Mouse (Mus musculus) ovary, adult 10 weeks (tissue): Measurements from ENCODE around the gene Susd5. TPM values are rescaled to one million over a fixed set of nuclear protein-coding genes. Genes with fewer than 3 reads are reported as not detected.

ENCODE experiments used
- polyA plus RNA-seq: library from polyadenylated mRNA; stranded (reverse); fragments of 350-450 nt; fragmentation: Illumina TruSeq; extraction: RNeasy Lipid Tissue Mini Kit (QIAGEN cat#74804); gene quantifications from one replicate; pipeline ENCODE4 v1.2.3, GENCODE M21; 2014

Susd5 gene
- 0.77 TPM for polyA plus RNA-seq

DNA sequence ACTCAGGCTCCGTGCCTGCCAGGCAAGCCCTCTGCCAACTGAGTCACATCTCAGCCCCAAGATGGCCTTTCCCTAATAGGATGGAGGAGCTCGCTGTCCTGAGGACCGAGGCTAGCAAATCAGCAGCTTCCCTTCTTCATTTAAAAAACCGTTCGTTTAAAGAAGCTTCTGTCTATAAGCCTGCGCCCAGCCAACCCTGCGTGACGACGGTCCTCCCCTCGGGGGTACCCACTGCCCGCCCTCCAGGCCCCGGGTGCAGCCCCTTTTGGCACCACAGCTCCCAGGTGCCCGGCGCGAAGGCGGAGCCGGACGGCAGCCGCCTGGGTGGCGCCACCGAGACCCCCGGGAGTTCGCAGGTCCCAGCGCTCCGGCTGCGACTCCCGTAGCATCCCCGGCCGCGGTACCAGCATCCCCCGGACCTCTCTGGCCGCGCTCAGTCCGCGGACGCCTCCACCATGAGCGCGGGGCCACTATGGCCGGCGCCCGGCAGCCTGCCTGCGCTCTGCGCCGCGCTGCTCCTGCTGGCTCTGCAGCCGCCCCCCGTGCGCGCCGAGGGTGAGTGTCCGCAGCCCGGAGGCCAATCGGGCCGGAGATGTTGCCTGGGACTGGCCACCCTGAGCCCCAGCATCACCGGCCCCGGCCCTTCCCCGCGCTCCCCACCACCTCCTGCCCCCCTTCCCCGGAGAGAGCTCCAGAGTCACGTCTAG lies at the start of gene Susd5:
Gene Susd5, plus strand, starts transcription at position 51 of the 707 bp plus-strand sequence.

DNA sequence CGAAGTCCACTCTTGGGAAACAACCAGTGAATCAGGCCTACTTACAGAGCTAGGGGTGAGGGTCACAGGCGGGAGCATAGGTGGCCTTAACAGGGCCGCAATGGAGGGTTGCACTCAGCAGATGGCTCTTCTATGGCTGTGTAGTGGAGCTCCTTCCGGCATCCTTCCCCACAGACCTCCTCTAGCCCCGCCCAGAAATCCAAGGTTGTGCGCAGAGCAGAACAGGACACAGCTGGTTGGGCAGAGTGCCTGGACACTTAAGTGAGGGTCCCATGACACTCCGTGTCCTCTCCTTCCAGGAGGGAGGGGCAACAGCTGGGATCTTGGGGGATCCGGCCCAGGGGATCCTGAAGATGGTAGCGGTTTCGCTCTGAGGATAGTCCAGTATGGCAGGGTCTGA lies 10.9 kb upstream of the Susd5 start, which contains the start of gene Fbxl2:
Gene Fbxl2, minus strand, starts transcription at position 164 of the 400 bp plus-strand sequence.

Other genes with a start within 250 kb of the Susd5 start
- gene Ubp1, start 126.2 kb upstream of the Susd5 start, polyA plus RNA-seq = 60.5 TPM
- 1.3 TPM for gene Fbxl2, start 10.9 kb upstream of the Susd5 start, polyA plus RNA-seq